Mouse (Mus musculus) ES-Bruce4 (cell line): ENCODE data around the gene Rad9b. TPM values are rescaled to one million over a fixed set of nuclear protein-coding genes. Genes with fewer than 3 reads are reported as not detected.

Experiments used
- H3K27ac ChIP-seq: 2 replicates; pipeline ENCODE4 v1.5.1; 2012; ENCODE audit warnings: low read length, inconsistent platforms; ENCODE audit not compliant: insufficient read depth
- H3K27me3 ChIP-seq: 2 replicates; pipeline ENCODE4 v1.6.1; 2012; ENCODE audit warnings: mild to moderate bottlenecking, low read length, inconsistent platforms; ENCODE audit not compliant: control insufficient read depth, poor library complexity, insufficient read depth, severe bottlenecking
- H3K36me3 ChIP-seq: 2 replicates; pipeline ENCODE4 v1.6.1; 2012; ENCODE audit warnings: inconsistent platforms, mild to moderate bottlenecking, low read length, moderate library complexity; ENCODE audit not compliant: control insufficient read depth, poor library complexity, insufficient read depth, severe bottlenecking
- H3K4me1 ChIP-seq: one replicate; pipeline ENCODE4 v1.8.1; 2011; ENCODE audit warnings: low read length; ENCODE audit not compliant: control insufficient read depth, insufficient read depth
- H3K4me3 ChIP-seq: 2 replicates; pipeline ENCODE4 v1.5.1; 2011; ENCODE audit warnings: low read depth, mild to moderate bottlenecking, low read length
- H3K9ac ChIP-seq: 2 replicates; pipeline ENCODE4 v1.6.1; 2012; ENCODE audit warnings: low read depth, mild to moderate bottlenecking, inconsistent platforms; ENCODE audit not compliant: poor library complexity, severe bottlenecking
- H3K9me3 ChIP-seq: replicated peaks from 2 replicates; pipeline ENCODE4 v1.6.1; 2012; ENCODE audit warnings: mild to moderate bottlenecking, low read length, inconsistent platforms; ENCODE audit not compliant: control insufficient read depth, poor library complexity, insufficient read depth, severe bottlenecking
- CTCF ChIP-seq: IDR thresholded peaks from one replicate; pipeline ENCODE4 v1.8.1; 2011; ENCODE audit warnings: low read depth, low read length
- EP300 ChIP-seq: IDR thresholded peaks from 2 replicates; pipeline ENCODE4 v1.6.1; 2011; ENCODE audit warnings: low read depth, low read length; ENCODE audit not compliant: insufficient read depth
- POLR2A ChIP-seq: IDR thresholded peaks from one replicate; pipeline ENCODE4 v1.8.1; 2011; ENCODE audit warnings: low read length; ENCODE audit not compliant: insufficient read depth
- polyA plus RNA-seq: library from polyadenylated mRNA; stranded (reverse); fragments of >200 nt; gene quantifications from 2 replicates; pipeline ENCODE4 v1.2.4, GENCODE M21; 2011; ENCODE audit warnings: low read depth; ENCODE audit not compliant: missing spikeins, insufficient read depth, insufficient read length

Rad9b gene
- polyA plus RNA-seq, 1 experiment: 19.7 TPM

- Histone ChIP-seq H3K9me3 (peaks cover 3% of the 10 kb centered on the region; the same call in 1 of the 2 replicates), H3K4me1 (no peaks in the 10 kb centered on the region), H3K27ac (no peak overlapping the region), H3K4me3 (no peak overlapping the region), H3K36me3 (no peaks in the 10 kb centered on the region), H3K9ac (no peak overlapping the region), H3K27me3 (no peaks in the 10 kb centered on the region)
- TF ChIP-seq POLR2A: no peak
- TF ChIP-seq CTCF: no peak
- no peak for TF ChIP-seq EP300
Observed at GRCm38 (mm10) chr5:122343768-122344167, 10.3 kb downstream of the Rad9b start.

- Histone ChIP-seq H3K4me1 (no peaks in the 10 kb centered on the region), H3K9me3 (peaks cover 3% of the 10 kb centered on the region; the same call in 1 of the 2 replicates), H3K27ac (no peak overlapping the region), H3K4me3 (no peak overlapping the region), H3K36me3 (no peaks in the 10 kb centered on the region), H3K27me3 (no peaks in the 10 kb centered on the region), H3K9ac (no peak overlapping the region)
- no peak for TF ChIP-seq POLR2A
- TF ChIP-seq CTCF: no peak
- TF ChIP-seq EP300: no peak
Observed at GRCm38 (mm10) chr5:122342874-122343273, 11.2 kb downstream of the Rad9b start.

GRCm38 (mm10) chr5:122336554-122337294 is 17.3 kb downstream of the Rad9b start:
- Histone ChIP-seq H3K27ac (no peak overlapping the region), H3K9me3 (no peaks in the 10 kb centered on the region), H3K4me3 (no peak overlapping the region), H3K27me3 (no peaks in the 10 kb centered on the region), H3K36me3 (no peaks in the 10 kb centered on the region), H3K4me1 (peaks cover 1% of the 10 kb centered on the region), H3K9ac (no peak overlapping the region)
- no peak for TF ChIP-seq CTCF
- no peak for TF ChIP-seq POLR2A
- TF ChIP-seq EP300: no peak

GRCm38 (mm10) chr5:122334682-122335081 is 19.4 kb downstream of the Rad9b start:
- no peak overlapping the region for H3K9ac ChIP-seq
- no peak overlapping the region for H3K4me3 ChIP-seq
- no peak overlapping the region for H3K27ac ChIP-seq
- H3K36me3 ChIP-seq: no peaks in the 10 kb centered on the region
- no peaks in the 10 kb centered on the region for H3K27me3 ChIP-seq
- H3K4me1 ChIP-seq: peaks cover 1% of the 10 kb centered on the region
- no peak for TF ChIP-seq CTCF
- no peak for TF ChIP-seq EP300
- TF ChIP-seq POLR2A: no peak
- H3K9me3 ChIP-seq: no peaks in the 10 kb centered on the region

- no peak overlapping the region for H3K27ac ChIP-seq
- TF ChIP-seq CTCF: no peak
- no peak for TF ChIP-seq EP300
- no peak for TF ChIP-seq POLR2A
- no peak overlapping the region for H3K4me3 ChIP-seq
Observed at GRCm38 (mm10) chr5:122330269-122330668, 23.8 kb downstream of the Rad9b start.

GRCm38 (mm10) chr5:122327283-122327682 is 26.8 kb downstream of the Rad9b start:
- no peaks in the 10 kb centered on the region for H3K4me1 ChIP-seq
- TF ChIP-seq POLR2A: no peak
- no peak for TF ChIP-seq EP300
- TF ChIP-seq CTCF: no peak
- H3K4me3 ChIP-seq: no peak overlapping the region
- H3K9ac ChIP-seq: no peak overlapping the region
- H3K36me3 ChIP-seq: 0 out of 2 replicates have a peak, but pooled peaks cover 4% of the 10 kb centered on the region
- no peaks in the 10 kb centered on the region for H3K9me3 ChIP-seq
- no peak overlapping the region for H3K27ac ChIP-seq
- no peaks in the 10 kb centered on the region for H3K27me3 ChIP-seq

More at GRCm38 (mm10) chr5:122330269-122330668, 23.8 kb downstream of the Rad9b start:
- H3K9me3 ChIP-seq: no peaks in the 10 kb centered on the region
- no peaks in the 10 kb centered on the region for H3K27me3 ChIP-seq
- no peak overlapping the region for H3K9ac ChIP-seq
- peaks cover 1% of the 10 kb centered on the region for H3K4me1 ChIP-seq
- H3K36me3 ChIP-seq: no peaks in the 10 kb centered on the region
